Mouse (Mus musculus): ENCODE data around the gene Ccdc62. TPM values are rescaled to one million over a fixed set of nuclear protein-coding genes. Genes with fewer than 3 reads are reported as not detected.

Gene Ccdc62
- polyA plus RNA-seq, 1 experiment from 2014 or later = 6.2 TPM

DNA sequence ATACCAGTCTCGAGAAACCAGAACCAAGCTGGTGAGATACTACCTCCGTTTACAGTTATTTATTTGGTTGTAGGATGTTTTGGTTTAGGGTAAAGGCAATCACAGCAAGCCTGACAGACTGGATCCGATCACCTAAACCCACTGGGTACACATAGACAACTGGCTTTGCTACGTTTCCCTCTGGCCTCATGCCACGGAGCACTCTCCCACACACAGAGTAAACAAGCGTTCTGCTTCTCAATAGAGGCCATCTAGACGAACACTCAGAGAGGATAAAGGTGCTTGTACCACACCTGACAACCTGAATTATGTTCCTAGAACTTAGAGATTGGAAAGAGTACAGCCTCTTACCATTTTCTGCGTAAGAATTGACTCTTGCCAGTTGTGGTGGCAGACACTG is 29.6 kb downstream of the Ccdc62 start:
- Histone ChIP-seq H3K4me3 (ENCODE audit: control insufficient read depth in 1 of 2, insufficient read depth in 1 of 2, low read depth in 1 of 2, low read length in 2 of 2) (no peak overlapping the region), H3K36me3 (ENCODE audit: control insufficient read depth, insufficient read depth, low read length) (no peaks in the 10 kb centered on the region), H3K27me3 (ENCODE audit: control insufficient read depth, insufficient read depth, low read length) (no peaks in the 10 kb centered on the region), H3K9me3 (ENCODE audit: control insufficient read depth, low read length) (no peaks in the 10 kb centered on the region), H3K27ac (replicated peaks in 1 of 2; ENCODE audit: control insufficient read depth in 1 of 2, insufficient read depth in 1 of 2, low read depth in 2 of 2, low read length in 2 of 2) (no peak overlapping the region), H3K9ac (ENCODE audit: low read length) (no peak overlapping the region), H3K4me2 (ENCODE audit: low read length) (no peak overlapping the region), H3K4me1 (ENCODE audit: control insufficient read depth in 2 of 2, insufficient read depth in 2 of 2, low read length in 2 of 2) (peaks cover 0 to 2% of the 10 kb centered on the region in 2 experiments; a peak in 2 of 4 replicates)
- WGBS = 74% methylated on average over 8 of the region's 8 CpGs
- no peak for ATAC-seq (ENCODE audit: insufficient number of reproducible peaks, insufficient read depth, low FRiP score, low read depth)

DNA sequence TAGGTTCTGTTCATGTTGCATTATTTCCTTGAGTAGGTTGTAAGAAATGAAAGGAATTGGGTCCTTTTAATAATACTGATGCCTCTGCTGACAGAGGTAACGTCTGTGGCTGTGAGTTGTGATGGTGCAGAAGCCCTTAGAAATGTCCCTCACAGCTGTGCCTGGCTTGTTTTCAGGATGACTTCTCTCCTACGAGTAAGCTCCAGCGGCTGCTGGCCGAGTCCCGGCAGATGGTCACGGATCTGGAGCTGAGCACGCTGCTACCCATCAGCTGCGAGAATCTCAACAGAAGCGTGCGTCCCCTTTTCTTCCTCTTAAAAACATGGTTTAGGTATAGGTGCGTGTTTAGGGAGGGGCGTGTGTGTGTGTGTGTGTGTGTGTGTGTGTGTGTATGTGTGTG is 30.6 kb downstream of the Ccdc62 start:
- no peak overlapping the region for H3K4me3 ChIP-seq (ENCODE audit: control insufficient read depth in 1 of 2, insufficient read depth in 1 of 2, low read depth in 1 of 2, low read length in 2 of 2)
- H3K9me3 ChIP-seq (ENCODE audit: control insufficient read depth, low read length) = no peaks in the 10 kb centered on the region
- no peak for ATAC-seq (ENCODE audit: insufficient number of reproducible peaks, insufficient read depth, low FRiP score, low read depth)
- H3K4me2 ChIP-seq (ENCODE audit: low read length) = no peak overlapping the region
- no peaks in the 10 kb centered on the region for H3K36me3 ChIP-seq (ENCODE audit: control insufficient read depth, insufficient read depth, low read length)
- no peak overlapping the region for H3K9ac ChIP-seq (ENCODE audit: low read length)
- no peak overlapping the region for H3K27ac ChIP-seq (replicated peaks in 1 of 2; ENCODE audit: control insufficient read depth in 1 of 2, insufficient read depth in 1 of 2, low read depth in 2 of 2, low read length in 2 of 2)
- H3K27me3 ChIP-seq (ENCODE audit: control insufficient read depth, insufficient read depth, low read length) = no peaks in the 10 kb centered on the region
- peaks cover 0 to 2% of the 10 kb centered on the region in 2 experiments; a peak in 1 of 4 replicates for H3K4me1 ChIP-seq (ENCODE audit: control insufficient read depth in 2 of 2, insufficient read depth in 2 of 2, low read length in 2 of 2)
- 87% methylated on average over 12 of the region's 12 CpGs for whole genome bisulfite sequencing

DNA sequence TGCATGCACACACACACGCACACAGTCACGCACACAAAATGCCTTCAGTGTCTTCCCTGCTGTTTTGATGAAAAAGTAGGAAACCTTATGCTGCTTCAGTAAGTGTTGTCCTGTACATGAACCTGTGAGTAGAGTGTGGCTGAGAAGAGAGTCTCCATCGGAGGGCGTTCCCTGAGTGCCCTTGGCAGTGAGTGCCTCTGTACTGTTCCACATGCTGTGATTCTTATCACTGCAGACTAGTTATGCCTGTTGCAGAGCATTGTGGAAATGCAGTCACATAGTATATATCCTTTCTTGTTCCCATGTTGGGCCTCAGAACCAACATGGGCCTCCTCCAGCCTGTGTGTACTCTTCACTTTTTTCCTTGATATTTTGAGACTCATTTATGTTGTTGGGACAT is 33.7 kb downstream of the Ccdc62 start:
- Histone ChIP-seq H3K9me3 (ENCODE audit: control insufficient read depth, low read length) (no peaks in the 10 kb centered on the region), H3K27me3 (ENCODE audit: control insufficient read depth, insufficient read depth, low read length) (no peaks in the 10 kb centered on the region), H3K9ac (ENCODE audit: low read length) (no peak overlapping the region), H3K36me3 (ENCODE audit: control insufficient read depth, insufficient read depth, low read length) (no peaks in the 10 kb centered on the region), H3K27ac (replicated peaks in 1 of 2; ENCODE audit: control insufficient read depth in 1 of 2, insufficient read depth in 1 of 2, low read depth in 2 of 2, low read length in 2 of 2) (no peak overlapping the region), H3K4me1 (ENCODE audit: control insufficient read depth in 2 of 2, insufficient read depth in 2 of 2, low read length in 2 of 2) (peaks cover 0 to 2% of the 10 kb centered on the region in 2 experiments; a peak in 1 of 4 replicates), H3K4me3 (ENCODE audit: control insufficient read depth in 1 of 2, insufficient read depth in 1 of 2, low read depth in 1 of 2, low read length in 2 of 2) (no peak overlapping the region), H3K4me2 (ENCODE audit: low read length) (no peak overlapping the region)
- no peak for ATAC-seq (ENCODE audit: insufficient number of reproducible peaks, insufficient read depth, low FRiP score, low read depth)
- WGBS = 80% methylated on average over 4 of the region's 4 CpGs

DNA sequence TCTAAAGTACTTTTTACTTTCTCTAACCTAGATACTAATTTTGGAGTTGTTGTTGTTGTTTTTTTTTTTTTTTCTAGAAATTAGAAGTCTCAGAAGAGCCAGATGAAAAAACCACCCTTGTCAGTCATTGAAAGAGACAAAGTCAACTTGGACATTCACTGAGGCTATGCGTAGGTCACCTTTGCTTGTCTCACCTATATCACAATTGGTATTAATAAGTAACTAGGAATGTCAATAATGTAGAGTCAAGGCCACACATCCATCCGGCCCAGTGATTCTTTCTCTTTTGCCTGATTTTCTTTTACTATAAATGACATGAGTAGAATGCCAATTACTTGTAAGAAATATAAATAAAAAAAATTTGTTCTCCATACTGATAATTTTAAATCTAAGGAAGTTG is 36.3 kb downstream of the Ccdc62 start:
- peaks cover 0 to 2% of the 10 kb centered on the region in 2 experiments; a peak in 1 of 4 replicates for H3K4me1 ChIP-seq (ENCODE audit: control insufficient read depth in 2 of 2, insufficient read depth in 2 of 2, low read length in 2 of 2)
- no peak overlapping the region for H3K9ac ChIP-seq (ENCODE audit: low read length)
- 91% methylated on average over 2 of the region's 2 CpGs for WGBS
- H3K27me3 ChIP-seq (ENCODE audit: control insufficient read depth, insufficient read depth, low read length) = no peaks in the 10 kb centered on the region
- no peak overlapping the region for H3K4me2 ChIP-seq (ENCODE audit: low read length)
- no peak overlapping the region for H3K4me3 ChIP-seq (ENCODE audit: control insufficient read depth in 1 of 2, insufficient read depth in 1 of 2, low read depth in 1 of 2, low read length in 2 of 2)
- ATAC-seq (ENCODE audit: insufficient number of reproducible peaks, insufficient read depth, low FRiP score, low read depth) = no peak
- H3K9me3 ChIP-seq (ENCODE audit: control insufficient read depth, low read length) = no peaks in the 10 kb centered on the region
- no peaks in the 10 kb centered on the region for H3K36me3 ChIP-seq (ENCODE audit: control insufficient read depth, insufficient read depth, low read length)
- H3K27ac ChIP-seq (replicated peaks in 1 of 2; ENCODE audit: control insufficient read depth in 1 of 2, insufficient read depth in 1 of 2, low read depth in 2 of 2, low read length in 2 of 2) = no peak overlapping the region

DNA sequence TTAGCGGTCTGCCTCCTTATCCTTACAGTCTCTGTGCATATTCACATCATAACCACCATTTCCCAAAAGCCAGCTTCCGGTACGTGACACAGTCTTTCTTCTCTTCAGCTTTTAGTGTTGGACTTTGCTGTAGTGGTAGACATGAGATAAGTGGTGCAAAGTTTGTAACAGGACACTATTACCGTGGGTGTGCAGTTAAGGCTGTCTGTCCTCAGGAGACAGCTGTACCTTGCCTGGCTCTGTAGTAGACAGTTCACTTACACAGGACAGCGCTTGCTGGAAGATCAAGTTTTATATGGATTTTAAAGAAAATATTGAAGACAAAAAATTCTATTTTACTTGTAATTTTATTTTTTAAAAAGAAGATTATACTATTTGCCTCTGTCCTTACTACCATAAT is 38.0 kb downstream of the Ccdc62 start:
- Histone ChIP-seq H3K4me1 (ENCODE audit: control insufficient read depth in 2 of 2, insufficient read depth in 2 of 2, low read length in 2 of 2) (peaks cover 0 to 5% of the 10 kb centered on the region in 2 experiments; a peak in 2 of 4 replicates), H3K9me3 (ENCODE audit: control insufficient read depth, low read length) (no peaks in the 10 kb centered on the region), H3K36me3 (ENCODE audit: control insufficient read depth, insufficient read depth, low read length) (no peaks in the 10 kb centered on the region), H3K27me3 (ENCODE audit: control insufficient read depth, insufficient read depth, low read length) (no peaks in the 10 kb centered on the region; the same call in 1 of the 2 replicates), H3K27ac (replicated peaks in 1 of 2; ENCODE audit: control insufficient read depth in 1 of 2, insufficient read depth in 1 of 2, low read depth in 2 of 2, low read length in 2 of 2) (no peak overlapping the region), H3K4me3 (ENCODE audit: control insufficient read depth in 1 of 2, insufficient read depth in 1 of 2, low read depth in 1 of 2, low read length in 2 of 2) (no peak overlapping the region), H3K4me2 (ENCODE audit: low read length) (no peak overlapping the region), H3K9ac (ENCODE audit: low read length) (no peak overlapping the region)
- WGBS = 65% methylated on average over 5 of the region's 5 CpGs
- no peak for ATAC-seq (ENCODE audit: insufficient number of reproducible peaks, insufficient read depth, low FRiP score, low read depth)

DNA sequence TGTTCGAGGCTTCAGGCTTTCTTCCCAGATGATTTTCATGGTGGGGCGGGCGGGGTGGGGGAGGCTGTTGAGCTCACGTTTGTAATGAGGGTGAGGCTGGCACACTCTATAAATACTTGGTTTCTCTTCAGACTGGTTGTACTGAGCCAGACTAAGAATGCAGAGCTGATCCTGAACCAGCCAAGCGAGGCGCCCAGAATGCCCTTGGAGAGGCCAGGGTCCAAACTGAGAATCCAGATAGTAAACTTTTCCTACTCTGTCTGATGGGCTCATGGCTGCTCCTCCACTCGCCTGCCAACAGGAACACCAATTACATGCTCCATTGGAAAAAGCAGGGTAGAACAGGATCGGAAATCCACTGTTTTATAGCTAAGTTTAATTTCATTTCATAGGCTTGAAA is 38.7 kb downstream of the Ccdc62 start:
- Histone ChIP-seq H3K4me3 (ENCODE audit: control insufficient read depth in 1 of 2, insufficient read depth in 1 of 2, low read depth in 1 of 2, low read length in 2 of 2) (no peak overlapping the region), H3K9me3 (ENCODE audit: control insufficient read depth, low read length) (no peaks in the 10 kb centered on the region), H3K4me1 (ENCODE audit: control insufficient read depth in 2 of 2, insufficient read depth in 2 of 2, low read length in 2 of 2) (peaks cover 0 to 2% of the 10 kb centered on the region in 2 experiments; a peak in 2 of 4 replicates), H3K4me2 (ENCODE audit: low read length) (no peak overlapping the region), H3K27me3 (ENCODE audit: control insufficient read depth, insufficient read depth, low read length) (no peaks in the 10 kb centered on the region; the same call in 1 of the 2 replicates), H3K9ac (ENCODE audit: low read length) (no peak overlapping the region), H3K27ac (replicated peaks in 1 of 2; ENCODE audit: control insufficient read depth in 1 of 2, insufficient read depth in 1 of 2, low read depth in 2 of 2, low read length in 2 of 2) (no peak overlapping the region), H3K36me3 (ENCODE audit: control insufficient read depth, insufficient read depth, low read length) (no peaks in the 10 kb centered on the region)
- WGBS = 74% methylated on average over 8 of the region's 8 CpGs
- ATAC-seq (ENCODE audit: insufficient number of reproducible peaks, insufficient read depth, low FRiP score, low read depth) = no peak

DNA sequence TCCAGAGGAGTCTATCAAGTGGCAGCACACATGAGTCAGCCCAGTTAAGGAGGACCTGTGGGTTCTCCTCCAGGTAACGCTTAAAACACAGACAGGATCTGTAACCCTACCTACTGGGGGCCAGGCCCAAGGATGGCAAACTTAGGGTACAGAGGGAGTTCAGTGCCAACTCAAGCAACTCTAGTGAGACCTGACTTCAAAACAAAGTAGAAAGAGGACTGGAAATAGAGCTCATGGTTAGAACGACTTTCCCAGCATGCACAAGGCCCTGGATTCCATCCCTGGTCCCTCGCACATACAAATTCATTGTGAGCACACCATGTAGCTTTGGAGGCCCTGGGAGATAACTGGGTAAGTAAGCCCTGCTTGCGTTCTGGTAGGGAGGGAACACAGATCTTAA is 40.1 kb downstream of the Ccdc62 start:
- no peaks in the 10 kb centered on the region for H3K9me3 ChIP-seq (ENCODE audit: control insufficient read depth, low read length)
- no peak for ATAC-seq (ENCODE audit: insufficient number of reproducible peaks, insufficient read depth, low FRiP score, low read depth)
- 72% methylated on average over 4 of the region's 4 CpGs for WGBS
- no peak overlapping the region for H3K27ac ChIP-seq (replicated peaks in 1 of 2; ENCODE audit: control insufficient read depth in 1 of 2, insufficient read depth in 1 of 2, low read depth in 2 of 2, low read length in 2 of 2)
- H3K36me3 ChIP-seq (ENCODE audit: control insufficient read depth, insufficient read depth, low read length) = no peaks in the 10 kb centered on the region
- H3K4me3 ChIP-seq (ENCODE audit: control insufficient read depth in 1 of 2, insufficient read depth in 1 of 2, low read depth in 1 of 2, low read length in 2 of 2) = no peak overlapping the region
- no peaks in the 10 kb centered on the region; the same call in 1 of the 2 replicates for H3K27me3 ChIP-seq (ENCODE audit: control insufficient read depth, insufficient read depth, low read length)
- H3K4me2 ChIP-seq (ENCODE audit: low read length) = no peak overlapping the region
- H3K9ac ChIP-seq (ENCODE audit: low read length) = no peak overlapping the region
- H3K4me1 ChIP-seq (ENCODE audit: control insufficient read depth in 2 of 2, insufficient read depth in 2 of 2, low read length in 2 of 2) = peaks cover 4 to 7% of the 10 kb centered on the region in 2 experiments; a peak in 3 of 4 replicates

DNA sequence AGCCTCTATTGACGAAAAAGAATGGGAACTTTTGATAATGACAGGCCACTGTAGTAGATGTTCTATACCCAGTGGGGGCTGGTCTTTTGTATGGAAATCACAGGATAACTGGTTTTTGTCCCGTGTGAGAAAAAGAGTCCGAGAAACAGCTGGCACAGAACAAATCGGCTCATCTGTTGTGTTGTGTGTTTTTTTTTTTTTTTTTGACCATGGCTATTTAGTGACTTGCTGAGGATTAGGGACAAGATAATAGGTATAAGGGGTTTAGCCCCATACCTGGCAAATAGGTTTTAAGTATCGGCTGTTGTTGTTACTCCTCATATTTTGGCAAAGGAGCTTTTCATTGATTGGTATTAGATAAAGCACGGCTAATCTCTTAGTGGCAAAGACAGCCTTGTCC is 42.0 kb downstream of the Ccdc62 start:
- Histone ChIP-seq H3K4me3 (ENCODE audit: control insufficient read depth in 1 of 2, insufficient read depth in 1 of 2, low read depth in 1 of 2, low read length in 2 of 2) (no peak overlapping the region), H3K27ac (replicated peaks in 1 of 2; ENCODE audit: control insufficient read depth in 1 of 2, insufficient read depth in 1 of 2, low read depth in 2 of 2, low read length in 2 of 2) (no peak overlapping the region), H3K9me3 (ENCODE audit: control insufficient read depth, low read length) (no peaks in the 10 kb centered on the region), H3K36me3 (ENCODE audit: control insufficient read depth, insufficient read depth, low read length) (no peaks in the 10 kb centered on the region), H3K9ac (ENCODE audit: low read length) (no peak overlapping the region), H3K4me1 (ENCODE audit: control insufficient read depth in 2 of 2, insufficient read depth in 2 of 2, low read length in 2 of 2) (peaks cover 7 to 8% of the 10 kb centered on the region in 2 experiments; a peak in 3 of 4 replicates), H3K4me2 (ENCODE audit: low read length) (no peak overlapping the region), H3K27me3 (ENCODE audit: control insufficient read depth, insufficient read depth, low read length) (no peaks in the 10 kb centered on the region; the same call in 1 of the 2 replicates)
- no peak for ATAC-seq (ENCODE audit: insufficient number of reproducible peaks, insufficient read depth, low FRiP score, low read depth)
- 68% methylated on average over 6 of the region's 6 CpGs for WGBS

Measured in heart, embryonic 14.5 days (tissue).